Mouse (Mus musculus) heart, postnatal 0 days (tissue): ENCODE results near the gene S100b. TPM values are rescaled to one million over a fixed set of nuclear protein-coding genes. Genes with fewer than 3 reads are reported as not detected.
A peak's percentile ranks its signal among the peaks of the same experiment; 100 is the strongest.

Experiments used
- ATAC-seq: fragments of 200-750 bp; cut with Nextera tagmentation; 2 replicates; pipeline ENCODE4 v1.8.0; 2017; ENCODE audit warnings: low read depth, moderate number of reproducible peaks, moderate library complexity; ENCODE audit not compliant: insufficient read depth
- DNase-seq: peaks from one replicate; pipeline ENCODE4 v3.0.0-alpha.2; 2016; ENCODE audit warnings: low spot score
- H3K27ac ChIP-seq: fragments of 300-500 bp; sonication (generic); 2 replicates; pipeline ENCODE4 v1.5.1; 2014; ENCODE audit warnings: low read depth, mild to moderate bottlenecking
- H3K27me3 ChIP-seq: fragments of 300-500 bp; sonication (generic); 2 replicates; pipeline ENCODE4 v1.6.1; 2014; ENCODE audit warnings: low read length, mixed read lengths; ENCODE audit not compliant: control insufficient read depth, insufficient read depth
- H3K36me3 ChIP-seq: fragments of 300-500 bp; sonication (generic); replicated peaks from 2 replicates; pipeline ENCODE4 v1.6.1; 2014; ENCODE audit warnings: low read length, mixed read lengths; ENCODE audit not compliant: control insufficient read depth, insufficient read depth
- H3K4me1 ChIP-seq: fragments of 300-500 bp; sonication (generic); 2 replicates; pipeline ENCODE4 v1.6.1; 2014; ENCODE audit warnings: antibody characterized with exemption; ENCODE audit not compliant: control insufficient read depth, insufficient read depth
- H3K4me2 ChIP-seq: fragments of 300-500 bp; sonication (generic); 2 replicates; pipeline ENCODE4 v1.6.1; 2014; ENCODE audit warnings: low read depth, mild to moderate bottlenecking, low read length, moderate library complexity
- H3K4me3 ChIP-seq: fragments of 300-500 bp; sonication (generic); 2 replicates; pipeline ENCODE4 v1.5.1; 2014; ENCODE audit warnings: low read depth, low read length
- H3K9ac ChIP-seq: fragments of 300-500 bp; sonication (generic); replicated peaks from 2 replicates; pipeline ENCODE4 v1.6.1; 2014; ENCODE audit warnings: low read depth, low read length, mixed read lengths
- H3K9me3 ChIP-seq: fragments of 300-500 bp; sonication (generic); replicated peaks from 2 replicates; pipeline ENCODE4 v1.6.1; 2016; ENCODE audit warnings: low read length; ENCODE audit not compliant: control insufficient read depth
- CTCF ChIP-seq: IDR thresholded peaks from 2 replicates; pipeline ENCODE4 v1.5.1; 2016; ENCODE audit warnings: antibody characterized with exemption, control low read depth, low read depth
- EP300 ChIP-seq: IDR thresholded peaks from 2 replicates; pipeline ENCODE4 v1.6.1; 2016; ENCODE audit warnings: antibody characterized with exemption, low read depth
- WGBS: fragments of 180-500 bp; shearing (Covaris S2); extraction: QIAGEN DNeasy Blood & Tissue Kit; methylation state at CpG from one replicate; pipeline ENCODE4 v1.1.7; 2014; 5-methylcytosine and 5-hydroxymethylcytosine counted together
- microRNA counts: library from miRNA; unstranded; fragments of <30 nt; microRNA quantifications from one replicate; lab custom pipeline; 2015
- microRNA-seq: library from miRNA; unstranded; fragments of <30 nt; microRNA quantifications from one replicate; pipeline ENCODE4, GENCODE M21; 2016
- polyA plus RNA-seq: library from polyadenylated mRNA; unstranded; fragments of >200 nt; fragmentation: Nextera tagmentation; extraction: Ambion mirVana; gene quantifications from 2 replicates; pipeline ENCODE4 v1.2.1, GENCODE M21; 2015
- total RNA-seq: library from RNA; depleted of rRNA; stranded (reverse); fragments of >200 nt; gene quantifications from 2 replicates; pipeline ENCODE4 v1.2.3, GENCODE M21; 2014; ENCODE audit warnings: low replicate concordance; rRNA removed

S100b gene
- total and polyA plus RNA-seq, 2 experiments from 2014 or later = 0.70 TPM; not detected in 1

- Histone ChIP-seq H3K9me3 (no peaks in the 10 kb centered on the region), H3K36me3 (peaks cover 55% of the 10 kb centered on the region), H3K27me3 (no peaks in the 10 kb centered on the region), H3K4me1 (no peaks in the 10 kb centered on the region), H3K4me2 (no peak overlapping the region), H3K4me3 (no peak overlapping the region), H3K27ac (no peak overlapping the region), H3K9ac (no peak overlapping the region)
- WGBS = 78% methylated on average over 9 of the region's 9 CpGs
- ATAC-seq (no peak), DNase-seq (no peak)
- TF ChIP-seq EP300 (no peak), CTCF (no peak)
These were observed 53.1 kb downstream of the S100b start for GRCm38 (mm10) chr10:76306738-76307137.

MicroRNAs within 50 kb of the gene (microRNA counts, 519-probe panel; counts per million panel counts)
- microRNA mmu-miR-678 (lab: Ali Mortazavi, UCI) = 2,436 counts per million, percentile 27 among the panel's probes with 10 or more counts

Small RNA genes within 50 kb of the gene (microRNA-seq; reads per million reads assigned to microRNA genes)
- gene Mir678 = not detected

Other genes starting within 250 kb of the S100b start
- 4.8 and 7.7 TPM in 2 replicates for gene Zfp280b, start 221.2 kb upstream of the S100b start, total RNA-seq
- gene Zfp280b, start 221.2 kb upstream of the S100b start, polyA plus RNA-seq = 6.2 and 7.8 TPM in 2 replicates
- gene Slc5a4b, start 142.9 kb upstream of the S100b start, total RNA-seq = not detected in 2 replicates
- gene Slc5a4b, start 142.9 kb upstream of the S100b start, polyA plus RNA-seq = not detected in 2 replicates
- gene Slc5a4a, start 106.4 kb upstream of the S100b start, total RNA-seq = not detected in 2 replicates
- not detected in 2 replicates for gene Slc5a4a, start 106.4 kb upstream of the S100b start, polyA plus RNA-seq
- 24.2 and 27.7 TPM in 2 replicates for gene Prmt2, start 16.0 kb upstream of the S100b start, total RNA-seq
- 31.7 and 36.2 TPM in 2 replicates for gene Prmt2, start 16.0 kb upstream of the S100b start, polyA plus RNA-seq
- gene Dip2a, start 91.4 kb downstream of the S100b start, total RNA-seq = 23.8 and 47.4 TPM in 2 replicates
- gene Dip2a, start 91.4 kb downstream of the S100b start, polyA plus RNA-seq = 4.3 and 5.7 TPM in 2 replicates
- gene AC141477.1, start 186.6 kb downstream of the S100b start, total RNA-seq = not detected in 2 replicates
- 1.6 TPM in 1 of 2 replicates, not detected in the other for gene AC141477.1, start 186.6 kb downstream of the S100b start, polyA plus RNA-seq
- 17.6 and 39.4 TPM in 2 replicates for gene Pcnt, start 188.9 kb downstream of the S100b start, total RNA-seq
- 9.0 and 9.5 TPM in 2 replicates for gene Pcnt, start 188.9 kb downstream of the S100b start, polyA plus RNA-seq
- not detected in 2 replicates for gene 2610028H24Rik, start 195.2 kb downstream of the S100b start, total RNA-seq
- 0.47 TPM in 1 of 2 replicates, not detected in the other for gene 2610028H24Rik, start 195.2 kb downstream of the S100b start, polyA plus RNA-seq
- 42.0 and 58.6 TPM in 2 replicates for gene Mcm3ap, start 215.1 kb downstream of the S100b start, total RNA-seq
- gene Mcm3ap, start 215.1 kb downstream of the S100b start, polyA plus RNA-seq = 28.6 and 30.9 TPM in 2 replicates
- gene Ybey, start 215.3 kb downstream of the S100b start, total RNA-seq = 3.0 and 6.3 TPM in 2 replicates
- 4.5 TPM in 2 replicates for gene Ybey, start 215.3 kb downstream of the S100b start, polyA plus RNA-seq